19 mouse cellular contexts compared by ENCODE assay signal in genomic region chr1:188551802-188552201, GRCm38 (mm10).
DNase-seq lines count a peak whose midpoint lies in the region; ATAC-seq lines count a peak whose summit lies in the region.
"Had no signal": no experiment of that assay in that cellular context is flagged by ENCODE, and none has a peak within 500 bp of the region (broad histone marks: within the 10 kb centered on the region; RNA-seq: fewer than 3 reads in every experiment).

No protein-coding gene starts in this region.

- H3K9ac ChIP-seq in kidney, embryonic 15.5 days, result no peak overlapping the region
- H3K9ac ChIP-seq in kidney, embryonic 16.5 days (replicated peaks; ENCODE audit: low read length), result no peak overlapping the region
- H3K9ac ChIP-seq: embryonic facial prominence, embryonic 13.5 days; embryonic facial prominence, embryonic 15.5 days; forebrain, embryonic 12.5 days had no signal

- peak; percentile 58 for ATAC-seq in kidney, embryonic 15.5 days (replicated peaks; ENCODE audit: low FRiP score)
- ATAC-seq in kidney, embryonic 16.5 days (ENCODE audit: low FRiP score, low TSS enrichment), result no peak
- ATAC-seq: forebrain, embryonic 14.5 days; forebrain, embryonic 16.5 days had no signal

- H3K27ac ChIP-seq in kidney, embryonic 15.5 days, result no peak overlapping the region
- no peak overlapping the region for H3K27ac ChIP-seq in kidney, embryonic 16.5 days (ENCODE audit: low read length)
- H3K27ac ChIP-seq: embryonic facial prominence, embryonic 13.5 days; embryonic facial prominence, embryonic 15.5 days; forebrain, embryonic 10.5 days; forebrain, embryonic 12.5 days had no signal

- H3K4me1 ChIP-seq in kidney, embryonic 15.5 days, result peaks cover 3% of the 10 kb centered on the region; the same call in 1 of the 2 replicates
- H3K4me1 ChIP-seq in kidney, embryonic 16.5 days (ENCODE audit: insufficient read depth, low read length), result no peaks in the 10 kb centered on the region; the same call in 1 of the 2 replicates
- H3K4me1 ChIP-seq: embryonic facial prominence, embryonic 13.5 days; embryonic facial prominence, embryonic 15.5 days; forebrain, embryonic 10.5 days; forebrain, embryonic 12.5 days had no signal

- no peak overlapping the region for H3K4me2 ChIP-seq in kidney, embryonic 15.5 days
- no peak overlapping the region for H3K4me2 ChIP-seq in kidney, embryonic 16.5 days (replicated peaks; ENCODE audit: low read depth, low read length)
- H3K4me2 ChIP-seq: embryonic facial prominence, embryonic 13.5 days; embryonic facial prominence, embryonic 15.5 days; forebrain, embryonic 12.5 days had no signal

- H3K9me3 ChIP-seq in kidney, embryonic 15.5 days (replicated peaks), result no peaks in the 10 kb centered on the region
- no peaks in the 10 kb centered on the region for H3K9me3 ChIP-seq in kidney, embryonic 16.5 days (ENCODE audit: low read length)
- H3K9me3 ChIP-seq: embryonic facial prominence, embryonic 13.5 days; embryonic facial prominence, embryonic 15.5 days; forebrain, embryonic 10.5 days; forebrain, embryonic 12.5 days had no signal

- WGBS in kidney, embryonic 15.5 days, result 33% methylated on average over 5 of the region's 5 CpGs
- WGBS in kidney, embryonic 16.5 days, result 32% methylated on average over 5 of the region's 5 CpGs

- intact Hi-C loops in heart, postnatal 25 days (cut with DNase I), result no loop called here

- H3K27me3 ChIP-seq in kidney, embryonic 15.5 days, result no peaks in the 10 kb centered on the region; the same call in 1 of the 2 replicates
- H3K27me3 ChIP-seq in kidney, embryonic 16.5 days (ENCODE audit: insufficient read depth, low read length), result no peaks in the 10 kb centered on the region
- H3K27me3 ChIP-seq: embryonic facial prominence, embryonic 13.5 days; embryonic facial prominence, embryonic 15.5 days; forebrain, embryonic 12.5 days had no signal

- DNase-seq in heart, adult 11 months, result peak; percentile 53
- no peak for DNase-seq in heart, postnatal 25 days (ENCODE audit: low spot score)
- DNase-seq: adrenal gland, adult 2 months; adrenal gland, postnatal 10 days; adrenal gland, postnatal 25 days; cerebellum, adult 11-12 months; cerebellum, adult 2 months; cerebellum, adult 9-10 months; cerebellum, postnatal 14 days; cerebellum, postnatal 36 days had no signal

- no peak overlapping the region for H3K4me3 ChIP-seq in kidney, embryonic 15.5 days (replicated peaks)
- H3K4me3 ChIP-seq in kidney, embryonic 16.5 days (ENCODE audit: low read length), result no peak overlapping the region
- H3K4me3 ChIP-seq: embryonic facial prominence, embryonic 13.5 days; embryonic facial prominence, embryonic 15.5 days; erythroblast, embryonic 14.5 days; forebrain, embryonic 10.5 days; forebrain, embryonic 12.5 days had no signal

- no peaks in the 10 kb centered on the region for H3K36me3 ChIP-seq in kidney, embryonic 15.5 days
- no peaks in the 10 kb centered on the region for H3K36me3 ChIP-seq in kidney, embryonic 16.5 days (ENCODE audit: insufficient read depth, low read length)
- H3K36me3 ChIP-seq: embryonic facial prominence, embryonic 13.5 days; embryonic facial prominence, embryonic 15.5 days; forebrain, embryonic 10.5 days; forebrain, embryonic 12.5 days had no signal
